Mouse (Mus musculus) liver, embryonic 14 days (tissue): ENCODE data around the gene Kcnq5. TPM values are rescaled to one million over a fixed set of nuclear protein-coding genes. Genes with fewer than 3 reads are reported as not detected.

Experiments used
- polyA plus RNA-seq: library from polyadenylated mRNA; depleted of rRNA; stranded (reverse); fragments of >200 nt; gene quantifications from 2 replicates; pipeline ENCODE4 v1.2.3, GENCODE M21; 2012; rRNA removed

Kcnq5 gene
- polyA plus RNA-seq, result 0.07 and 0.10 TPM in 2 replicates

DNA sequence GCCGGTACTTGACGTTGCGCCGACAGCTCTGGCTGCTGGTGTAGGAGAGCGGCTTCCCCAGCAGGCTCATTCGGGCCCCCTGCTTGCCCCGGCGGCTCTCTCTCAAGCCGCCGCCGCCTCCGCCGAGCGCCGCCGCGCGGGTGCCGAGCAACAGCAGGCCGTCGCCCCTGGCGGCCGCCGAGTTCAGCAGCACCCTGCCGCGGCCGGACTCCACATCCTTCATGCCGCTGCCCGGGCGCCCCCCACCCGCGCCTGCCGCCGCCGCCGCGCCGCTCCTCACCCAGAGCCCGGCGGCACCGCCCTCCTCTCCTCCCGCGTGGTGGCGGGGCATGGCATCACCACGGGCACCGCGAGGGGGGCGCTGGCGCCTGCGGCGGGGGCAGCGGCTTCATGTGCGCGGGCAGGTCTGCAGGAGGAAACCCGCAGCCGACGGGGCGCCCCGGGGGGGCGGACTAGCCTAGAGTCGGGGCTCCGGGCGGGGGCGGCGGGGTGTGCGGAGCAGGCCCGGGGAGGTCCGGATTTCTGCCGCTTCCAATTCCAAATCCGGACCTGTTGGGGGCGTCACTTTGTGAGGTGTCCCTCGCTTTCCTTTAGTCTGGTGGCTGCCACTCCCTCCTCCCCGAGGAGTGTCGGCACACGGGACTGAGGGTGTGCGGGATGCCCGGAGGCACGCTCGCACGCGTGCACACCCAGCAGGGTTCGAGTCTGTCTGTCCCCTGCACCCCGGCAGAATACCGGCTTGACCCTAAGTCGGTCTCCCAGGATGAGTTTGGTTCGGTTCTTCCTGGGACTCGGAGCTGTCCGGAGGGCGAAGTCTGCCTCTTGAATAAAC is at the start of gene Kcnq5:
Gene Kcnq5 (minus strand): TSS at position 692 of the 832 bp plus-strand sequence.

DNA sequence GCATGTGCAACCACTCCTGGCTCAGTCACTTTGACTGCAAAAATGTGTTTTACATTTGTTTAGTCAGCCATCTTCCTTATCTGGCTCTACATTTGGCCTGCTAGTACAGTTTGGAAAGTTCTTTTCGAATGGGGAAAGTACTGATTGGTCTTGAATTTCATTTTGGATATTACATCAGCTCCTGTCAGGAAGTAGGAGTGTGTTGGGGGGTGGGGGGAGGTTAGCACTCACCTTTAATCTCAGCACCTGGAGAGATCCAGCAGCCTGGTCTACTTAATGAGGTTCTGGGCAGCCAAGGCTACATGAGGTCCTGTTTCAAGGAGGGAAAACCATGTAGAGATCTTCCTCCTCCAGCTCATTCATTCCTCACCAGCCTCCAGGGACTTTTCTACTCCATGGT is 578.5 kb downstream of the Kcnq5 start, which contains the start of gene Khdc1b:
Gene Khdc1b (plus strand): TSS at position 301 of the 400 bp plus-strand sequence.

DNA sequence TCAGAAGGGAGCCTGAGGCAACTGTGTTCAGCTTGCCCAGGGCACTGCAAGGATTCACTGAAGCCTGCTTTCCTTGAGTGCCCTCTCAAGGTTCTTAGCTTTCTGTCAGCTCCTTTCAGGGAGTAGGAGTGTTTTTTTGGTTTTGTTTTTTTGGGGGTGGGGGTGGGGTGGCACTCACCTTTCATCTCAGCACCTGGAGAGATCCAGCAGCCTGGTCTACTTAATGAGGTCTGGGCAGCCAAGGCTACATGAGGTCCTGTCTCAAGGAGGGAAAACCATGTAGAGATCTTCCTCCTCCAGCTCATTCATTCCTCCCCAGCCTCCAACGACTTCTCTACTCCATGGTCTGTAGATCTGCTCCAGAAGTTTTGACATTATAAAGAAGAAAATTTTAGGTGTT is 593.7 kb downstream of the Kcnq5 start, which contains the start of gene Khdc1c:
Gene Khdc1c (plus strand): TSS at position 301 of the 400 bp plus-strand sequence.

DNA sequence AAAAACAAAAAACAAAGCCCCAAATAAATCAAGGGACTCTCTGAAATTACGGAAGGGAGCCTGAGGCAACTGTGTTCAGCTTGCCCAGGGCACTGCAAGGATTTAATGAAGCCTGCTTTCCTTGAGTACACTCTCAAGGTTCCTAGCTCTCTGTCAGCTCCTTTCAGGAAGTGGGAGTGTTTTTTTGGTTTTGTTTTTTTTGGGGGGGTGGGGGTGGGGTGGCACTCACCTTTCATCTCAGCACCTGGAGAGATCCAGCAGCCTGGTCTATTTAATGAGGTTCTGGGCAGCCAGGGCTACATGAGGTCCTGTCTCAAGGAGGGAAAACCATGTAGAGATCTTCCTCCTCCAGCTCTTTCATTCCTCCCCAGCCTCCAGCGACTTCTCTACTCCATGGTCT is 612.4 kb downstream of the Kcnq5 start, which contains the start of gene Khdc1a:
Gene Khdc1a (plus strand): TSS at position 301 of the 400 bp plus-strand sequence.

